8 mouse cellular contexts compared by ENCODE assay signal in genomic region chr11:52397385-52397987, GRCm38 (mm10). TPM values are rescaled to one million over a fixed set of nuclear protein-coding genes. Genes with fewer than 3 reads are reported as not detected.
DNase-seq lines count a peak whose midpoint lies in the region; ATAC-seq and TF ChIP-seq lines count a peak whose summit lies in the region.

No protein-coding gene starts in this region.

- peak overlapping the region; percentile 92; the same call in 1 of the 2 replicates for H3K27ac ChIP-seq in forebrain, embryonic 12.5 days
- no peak overlapping the region for H3K27ac ChIP-seq in liver, embryonic 14.5 days

- DNase-seq in A20 (ENCODE audit: low read depth, low spot score): peak; percentile 50
- no peak for DNase-seq in liver, embryonic 14.5 days (ENCODE audit: low read depth in 3 of 3, low spot score in 3 of 3)
- peak; percentile 58 for DNase-seq in splenic B cell, adult 2 months (ENCODE audit: low read depth, low spot score)
- DNase-seq in adrenal gland, postnatal 25 days: no peak
- no peak for DNase-seq in right cerebral cortex, adult 2 months (ENCODE audit: low spot score in 2 of 2)

- no peak for ATAC-seq in erythroblast, adult 5-6 weeks (replicated peaks; ENCODE audit: low FRiP score, poor library complexity, severe bottlenecking)
- ATAC-seq in forebrain, embryonic 12.5 days (ENCODE audit: low FRiP score): no peak
- no peak for ATAC-seq in liver, embryonic 14.5 days (ENCODE audit: insufficient read depth)

- TF ChIP-seq CTCF in liver, embryonic 14.5 days (IDR thresholded peaks at IDR 0.05; ENCODE audit: low read depth): peak; percentile 29; the same call in 1 of the 2 replicates

- H3K9ac ChIP-seq in forebrain, embryonic 12.5 days: peak overlapping the region; percentile 94
- no peak overlapping the region for H3K9ac ChIP-seq in liver, embryonic 14.5 days (replicated peaks)

- peaks cover 31% of the 10 kb centered on the region for H3K4me1 ChIP-seq in erythroblast, embryonic 14.5 days (ENCODE audit: control insufficient read depth)
- H3K4me1 ChIP-seq in forebrain, embryonic 12.5 days: peaks cover 21% of the 10 kb centered on the region; the same call in 1 of the 2 replicates
- H3K4me1 ChIP-seq in liver, embryonic 14.5 days (replicated peaks; ENCODE audit: control insufficient read depth in 2 of 2, insufficient read depth in 2 of 2, low read length in 1 of 2): peaks cover 5 to 17% of the 10 kb centered on the region in 2 experiments

- H3K9me3 ChIP-seq in erythroblast, embryonic 14.5 days (ENCODE audit: control insufficient read depth, low read length): peaks cover 4% of the 10 kb centered on the region; the same call in 1 of the 2 replicates
- H3K9me3 ChIP-seq in forebrain, embryonic 12.5 days: no peaks in the 10 kb centered on the region
- no peaks in the 10 kb centered on the region for H3K9me3 ChIP-seq in liver, embryonic 14.5 days (ENCODE audit: control insufficient read depth, low read length)

- peak overlapping the region; percentile 65 for H3K4me2 ChIP-seq in forebrain, embryonic 12.5 days
- peak overlapping the region; percentile 61 for H3K4me2 ChIP-seq in liver, embryonic 14.5 days (ENCODE audit: low read depth)

- no peaks in the 10 kb centered on the region for H3K27me3 ChIP-seq in erythroblast, embryonic 14.5 days (ENCODE audit: control insufficient read depth)
- H3K27me3 ChIP-seq in forebrain, embryonic 12.5 days: no peaks in the 10 kb centered on the region
- no peaks in the 10 kb centered on the region for H3K27me3 ChIP-seq in liver, embryonic 14.5 days (ENCODE audit: control insufficient read depth, insufficient read depth, low read length)
- no peaks in the 10 kb centered on the region for H3K27me3 ChIP-seq in splenic B cell, adult 2 months (ENCODE audit: control insufficient read depth, insufficient read depth, low read length, poor library complexity, severe bottlenecking)

- 87% methylated on average over 4 of the region's 4 CpGs for WGBS in forebrain, embryonic 12.5 days
- 71% methylated on average over 4 of the region's 4 CpGs for WGBS in liver, embryonic 14.5 days (ENCODE audit: insufficient replicate concordance)

- H3K36me3 ChIP-seq in erythroblast, embryonic 14.5 days (ENCODE audit: control insufficient read depth): peaks cover 7% of the 10 kb centered on the region
- 0 out of 2 replicates have a peak, but pooled peaks cover 2% of the 10 kb centered on the region for H3K36me3 ChIP-seq in forebrain, embryonic 12.5 days (replicated peaks)
- no peaks in the 10 kb centered on the region for H3K36me3 ChIP-seq in liver, embryonic 14.5 days (replicated peaks; ENCODE audit: control insufficient read depth, insufficient read depth, low read depth)
- no peaks in the 10 kb centered on the region for H3K36me3 ChIP-seq in splenic B cell, adult 2 months (ENCODE audit: control insufficient read depth, insufficient read depth, low read length, poor library complexity, severe bottlenecking)

- TF ChIP-seq EP300 in liver, embryonic 14.5 days (IDR thresholded peaks at IDR 0.05; ENCODE audit: low read depth): no peak

- peak overlapping the region; percentile 78 for H3K4me3 ChIP-seq in erythroblast, embryonic 14.5 days (replicated peaks)
- H3K4me3 ChIP-seq in forebrain, embryonic 12.5 days (replicated peaks): peak overlapping the region; percentile 91
- peak overlapping the region; percentile 88 to 99 for H3K4me3 ChIP-seq in liver, embryonic 14.5 days (ENCODE audit: insufficient read depth in 1 of 2, low read depth in 2 of 2, low read length in 2 of 2)

RNA-seq across cellular contexts. Expression of gene 9530068E07Rik, which starts 1.3 kb away (rescaled TPM):
- polyA plus RNA-seq in erythroblast, embryonic 14.5 days (2012): 6.5 and 8.4 TPM in 2 replicates
- total RNA-seq in erythroblast, adult 5-6 weeks (2015; ENCODE audit: low replicate concordance): 30.6 and 35.1 TPM in 2 replicates
- 22.2 and 24.3 TPM in 2 replicates for total RNA-seq in erythroblast, adult 5-6 weeks (2017; ENCODE audit: low replicate concordance)
- 147 and 148 TPM in 2 replicates for polyA plus RNA-seq in forebrain, embryonic 12.5 days (2016; fragmentation: Nextera tagmentation; extraction: Ambion mirVana)
- polyA plus RNA-seq in liver, embryonic 14.5 days (2012; rRNA removed): 26.6 and 31.3 TPM in 2 replicates
- 44.7 and 49.8 TPM in 2 replicates for polyA plus RNA-seq in liver, embryonic 14.5 days (2014; fragmentation: Nextera tagmentation; extraction: Ambion mirVana)
- 157 and 166 TPM in 2 replicates for total RNA-seq in adrenal gland, postnatal 25 days (2021)

RNA-seq across cellular contexts. Expression of gene Vdac1, which starts 36.8 kb away (rescaled TPM):
- polyA plus RNA-seq in erythroblast, embryonic 14.5 days (2012): 1.0 and 1.3 TPM in 2 replicates
- 32.9 and 36.4 TPM in 2 replicates for total RNA-seq in erythroblast, adult 5-6 weeks (2015; ENCODE audit: low replicate concordance)
- total RNA-seq in erythroblast, adult 5-6 weeks (2017; ENCODE audit: low replicate concordance): 34.0 and 51.9 TPM in 2 replicates
- polyA plus RNA-seq in forebrain, embryonic 12.5 days (2016; fragmentation: Nextera tagmentation; extraction: Ambion mirVana): 206 and 214 TPM in 2 replicates
- 47.0 and 58.9 TPM in 2 replicates for polyA plus RNA-seq in liver, embryonic 14.5 days (2012; rRNA removed)
- polyA plus RNA-seq in liver, embryonic 14.5 days (2014; fragmentation: Nextera tagmentation; extraction: Ambion mirVana): 102 and 106 TPM in 2 replicates
- 410 and 432 TPM in 2 replicates for total RNA-seq in adrenal gland, postnatal 25 days (2021)

Comparison
In these comparisons a context has a peak if more than half of its experiments do, and no peak if none do; other contexts are left out.
1. DNase-seq: peak in A20 (single experiment) and splenic B cell, adult 2 months (single experiment); none in liver, embryonic 14.5 days (0 of 3), adrenal gland, postnatal 25 days (single experiment) and right cerebral cortex, adult 2 months (0 of 2).
2. RNA of gene Vdac1, which starts 36.8 kb away (polyA plus RNA-seq): 206 to 214 TPM in forebrain, embryonic 12.5 days and 47.0 to 106 TPM in liver, embryonic 14.5 days; 1.0 to 1.3 TPM in erythroblast, embryonic 14.5 days; every median in the first group is over 10 times any median in the second.
3. Peak in every context shown above with its lines, with median percentiles within 50 percentile points of each other: H3K4me3 ChIP-seq.